Mouse (Mus musculus): ENCODE data around the gene L1td1. TPM values are rescaled to one million over a fixed set of nuclear protein-coding genes. Genes with fewer than 3 reads are reported as not detected.

L1td1 gene
- total and polyA plus RNA-seq, 3 experiments = not detected

DNA sequence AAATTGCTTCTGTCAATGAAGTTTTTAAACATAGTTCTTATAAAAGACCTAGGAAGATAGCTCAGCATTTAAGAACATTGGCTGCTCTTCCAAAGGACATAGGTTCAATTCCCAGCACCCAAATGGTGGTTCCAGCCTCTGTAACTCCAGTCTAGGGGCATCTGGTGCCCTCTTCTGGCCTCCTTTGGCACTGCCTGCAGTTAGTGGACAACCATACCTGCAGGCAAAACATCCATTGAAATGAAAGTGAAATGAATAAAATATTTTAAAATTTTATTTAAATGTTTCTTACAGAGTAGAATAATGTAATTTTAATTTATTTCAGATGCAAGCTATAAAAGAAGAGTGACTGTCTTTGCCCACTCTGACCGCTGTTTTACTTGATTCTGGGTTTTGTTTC lies 36.5 kb upstream of the L1td1 start:
- Histone ChIP-seq H3K9ac (ENCODE audit: insufficient read depth, low read depth) (no peak overlapping the region), H3K27me3 (replicated peaks) (no peaks in the 10 kb centered on the region), H3K4me3 (replicated peaks in 1 of 3; ENCODE audit: low read depth in 2 of 3, low read length in 2 of 3, poor library complexity in 1 of 3) (no peak overlapping the region), H3K27ac (ENCODE audit: insufficient read depth, low read depth) (no peak overlapping the region), H3K79me2 (replicated peaks; ENCODE audit: control insufficient read depth, extremely low read depth, insufficient read depth, poor library complexity, severe bottlenecking) (no peaks in the 10 kb centered on the region), H3K4me2 (ENCODE audit: insufficient read depth, low read depth, poor library complexity, severe bottlenecking) (no peak overlapping the region), H3K9me3 (replicated peaks; ENCODE audit: low read length) (peaks cover 81% of the 10 kb centered on the region), H3K4me1 (ENCODE audit: control insufficient read depth in 1 of 2, insufficient read depth in 2 of 2) (no peaks in the 10 kb centered on the region), H3K36me3 (replicated peaks in 1 of 2; ENCODE audit: control insufficient read depth in 1 of 2, insufficient read depth in 1 of 2, low read length in 1 of 2) (no peaks in the 10 kb centered on the region)
- dilution Hi-C loops (cut with MboI; ENCODE audit: extremely low pct_ligation_motif_present, extremely low pct_unique_long_range_greater_than_20kb, low sequenced_read_pairs) (no loop called here), in situ Hi-C loops (cut with MboI; ENCODE audit: low pct_ligation_motif_present, low pct_unique_long_range_greater_than_20kb, low sequenced_read_pairs) (no loop called here)
- DNase-seq (ENCODE audit: extremely low read depth) = no peak
- no peak for TF ChIP-seq TBP (conservative IDR thresholded peaks at IDR 0.05; ENCODE audit: low read depth, low read length)
- TF ChIP-seq HCFC1 (IDR thresholded peaks at IDR 0.05; ENCODE audit: low read depth, low read length) = no peak
- no peak for TF ChIP-seq RAD21 (IDR thresholded peaks at IDR 0.05; ENCODE audit: low read depth, low read length)
- no peak for TF ChIP-seq SMC3 (IDR thresholded peaks at IDR 0.05; ENCODE audit: low read depth, low read length)
- TF ChIP-seq CTCF (conservative IDR thresholded peaks at IDR 0.05 in 1 of 2, IDR thresholded peaks at IDR 0.05 in 1 of 2; ENCODE audit: low read depth in 2 of 2, low read length in 2 of 2) = no peak
- TF ChIP-seq NRF1 (IDR thresholded peaks at IDR 0.05; ENCODE audit: low read depth, low read length) = no peak
- TF ChIP-seq SIN3A (IDR thresholded peaks at IDR 0.05; ENCODE audit: low read length) = no peak
- TF ChIP-seq CHD1 (IDR thresholded peaks at IDR 0.05; ENCODE audit: low read depth, low read length) = no peak
- no peak for TF ChIP-seq ZC3H11A (IDR thresholded peaks at IDR 0.05; ENCODE audit: low read depth, low read length)
- no peak for TF ChIP-seq USF1 (IDR thresholded peaks at IDR 0.05; ENCODE audit: low read depth, low read length)
- no peak for TF ChIP-seq ZMIZ1 (IDR thresholded peaks at IDR 0.05; ENCODE audit: low read depth, low read length)
- TF ChIP-seq KAT2A (IDR thresholded peaks at IDR 0.05; ENCODE audit: insufficient replicate concordance, low read length) = no peak
- TF ChIP-seq POLR2AphosphoS2 (IDR thresholded peaks at IDR 0.05; ENCODE audit: low read depth, low read length) = no peak
- TF ChIP-seq NELFE (IDR thresholded peaks at IDR 0.05; ENCODE audit: low read depth, low read length) = no peak
- no peak for TF ChIP-seq ZNF384 (IDR thresholded peaks at IDR 0.05; ENCODE audit: low read depth, low read length)
- no peak for TF ChIP-seq ETS1 (conservative IDR thresholded peaks at IDR 0.05; ENCODE audit: low read depth, low read length)
- no peak for TF ChIP-seq MAZ (IDR thresholded peaks at IDR 0.05; ENCODE audit: low read depth, low read length)

DNA sequence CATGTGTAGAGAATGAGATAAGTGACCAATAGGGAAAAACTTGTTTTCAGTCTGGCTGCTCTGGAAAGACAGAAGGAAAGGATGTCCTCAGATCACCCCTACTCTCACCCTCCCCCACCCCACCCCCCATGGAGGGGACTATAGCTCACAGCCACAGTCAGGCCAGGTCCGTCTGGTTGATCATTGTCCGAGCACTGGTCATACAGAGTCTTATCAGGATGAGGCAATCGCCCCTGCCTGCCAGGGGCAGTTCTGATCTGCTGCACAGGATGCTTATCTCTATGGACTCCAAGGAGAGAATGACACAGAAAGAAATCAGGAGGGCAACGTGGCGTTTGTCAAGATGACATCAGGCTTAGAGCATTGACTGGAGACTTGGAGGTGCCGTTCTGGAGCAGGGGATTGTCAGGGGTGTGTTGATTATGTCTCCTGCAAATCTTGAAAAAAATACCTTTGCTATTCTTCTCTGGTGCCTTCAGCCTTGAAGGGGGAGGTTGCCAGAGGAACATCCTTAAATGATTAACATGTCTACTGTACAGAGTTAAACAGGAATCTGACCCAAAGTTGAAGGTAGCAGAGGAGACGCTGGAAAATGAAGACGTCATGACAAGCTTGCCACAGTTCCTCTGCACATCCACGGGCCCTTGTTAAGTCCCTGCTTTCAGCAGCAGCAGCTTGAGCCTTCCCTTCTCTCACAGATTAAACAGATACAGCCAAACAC lies 32.9 kb upstream of the L1td1 start:
- Histone ChIP-seq H3K9ac (ENCODE audit: insufficient read depth, low read depth) (no peak overlapping the region), H3K4me2 (ENCODE audit: insufficient read depth, low read depth, poor library complexity, severe bottlenecking) (no peak overlapping the region), H3K36me3 (replicated peaks in 1 of 2; ENCODE audit: control insufficient read depth in 1 of 2, insufficient read depth in 1 of 2, low read length in 1 of 2) (no peaks in the 10 kb centered on the region), H3K4me3 (replicated peaks in 1 of 3; ENCODE audit: low read depth in 2 of 3, low read length in 2 of 3, poor library complexity in 1 of 3) (no peak overlapping the region), H3K27ac (ENCODE audit: insufficient read depth, low read depth) (no peak overlapping the region), H3K9me3 (replicated peaks; ENCODE audit: low read length) (peaks cover 73% of the 10 kb centered on the region), H3K79me2 (replicated peaks; ENCODE audit: control insufficient read depth, extremely low read depth, insufficient read depth, poor library complexity, severe bottlenecking) (no peaks in the 10 kb centered on the region), H3K4me1 (ENCODE audit: control insufficient read depth in 1 of 2, insufficient read depth in 2 of 2) (no peaks in the 10 kb centered on the region), H3K27me3 (replicated peaks) (no peaks in the 10 kb centered on the region)
- TF ChIP-seq ZNF384 (IDR thresholded peaks at IDR 0.05; ENCODE audit: low read depth, low read length) (no peak), NRF1 (IDR thresholded peaks at IDR 0.05; ENCODE audit: low read depth, low read length) (no peak), PAX5 (IDR thresholded peaks at IDR 0.05; ENCODE audit: low read length) (no peak), USF2 (conservative IDR thresholded peaks at IDR 0.05; ENCODE audit: low read depth, low read length) (no peak), BHLHE40 (IDR thresholded peaks at IDR 0.05; ENCODE audit: low read depth, low read length) (no peak), POLR2AphosphoS2 (IDR thresholded peaks at IDR 0.05; ENCODE audit: low read depth, low read length) (no peak), SIN3A (IDR thresholded peaks at IDR 0.05; ENCODE audit: low read length) (no peak)
- dilution Hi-C loops (cut with MboI; ENCODE audit: extremely low pct_ligation_motif_present, extremely low pct_unique_long_range_greater_than_20kb, low sequenced_read_pairs) (no loop called here), in situ Hi-C loops (cut with MboI; ENCODE audit: low pct_ligation_motif_present, low pct_unique_long_range_greater_than_20kb, low sequenced_read_pairs) (no loop called here)
- DNase-seq (ENCODE audit: extremely low read depth) = no peak
